Mouse (Mus musculus): ENCODE data around the gene Adam1a.

DNA sequence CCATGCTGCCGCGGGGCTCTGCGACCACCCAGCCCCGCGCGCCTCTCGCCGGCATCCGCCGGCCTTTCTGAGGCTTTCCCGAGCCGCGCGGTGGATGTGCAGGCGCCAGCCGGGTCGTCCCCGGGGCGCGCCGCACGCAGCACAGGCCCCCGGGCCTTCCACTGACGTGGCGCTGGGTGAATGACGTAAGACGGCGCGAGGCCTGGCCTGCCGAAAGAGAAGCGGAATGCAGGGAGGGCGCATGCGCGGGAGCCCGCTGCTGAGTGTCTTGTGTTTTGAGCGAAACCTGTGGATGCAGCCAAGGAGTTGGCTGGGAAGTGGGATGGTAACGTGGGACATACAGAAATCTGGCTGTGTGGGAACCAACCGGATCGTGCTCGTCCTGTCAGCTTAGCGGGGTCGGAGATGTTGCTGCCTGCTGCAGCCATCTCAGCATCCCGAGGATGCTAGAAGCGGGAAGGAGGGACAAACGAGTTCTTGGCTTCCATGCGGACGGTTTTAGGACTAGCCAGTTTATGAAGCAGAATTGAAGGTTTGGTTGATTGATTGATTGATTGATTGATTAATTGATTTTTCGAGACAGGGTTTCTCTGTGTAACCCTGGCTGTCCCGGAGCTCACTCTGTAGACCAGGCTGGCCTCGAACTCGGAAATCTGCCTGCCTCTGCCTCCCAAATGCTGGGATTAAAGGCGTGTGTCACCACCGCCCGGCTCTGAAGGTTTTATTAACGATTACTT is 679 bp upstream of the Adam1a start, which contains the start of gene Mapkapk5:
- TF ChIP-seq POLR2A (IDR thresholded peaks at IDR 0.05; ENCODE audit: borderline replicate concordance, low read depth, low read length), result no peak
- no peak for TF ChIP-seq CTCF (IDR thresholded peaks at IDR 0.05; ENCODE audit: low read depth, low read length)

Measured in bone marrow macrophage, adult 2 months (primary cell).